Mouse (Mus musculus): ENCODE data around the gene Dohh.

- TF ChIP-seq CTCF (conservative IDR thresholded peaks at IDR 0.05; ENCODE audit: low read length) (no peak), POU5F1 (IDR thresholded peaks at IDR 0.05; ENCODE audit: borderline replicate concordance, low read length) (no peak), NANOG (IDR thresholded peaks at IDR 0.05; ENCODE audit: borderline replicate concordance, low read length) (no peak)
These were observed 50.4 kb downstream of the Dohh start for GRCm38 (mm10) chr10:81434361-81435263.
